Mouse (Mus musculus): ENCODE measurements around the gene Gm45062.

DNA sequence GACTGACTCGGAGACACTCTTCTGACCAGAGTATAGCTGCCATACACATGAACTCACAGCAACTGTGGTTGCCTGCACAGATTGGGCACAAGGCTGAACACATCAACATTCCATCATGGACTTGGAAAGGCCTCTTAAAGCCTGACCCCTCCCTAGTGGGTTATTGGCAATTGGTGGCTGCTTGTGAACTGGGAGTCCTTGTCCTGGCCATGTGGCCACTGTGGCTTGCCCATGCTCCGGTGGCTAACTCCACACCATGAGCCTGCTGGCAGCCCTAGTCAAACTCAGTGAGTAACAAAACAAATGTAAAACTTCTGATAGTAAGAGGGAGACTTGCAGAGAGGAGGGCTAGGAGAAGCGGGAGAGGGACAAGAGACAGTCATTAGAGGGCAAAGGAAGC is 212.9 kb downstream of the Gm45062 start:
- no peak for TF ChIP-seq CTCF (IDR thresholded peaks at IDR 0.05; ENCODE audit: borderline replicate concordance, extremely low read depth, insufficient read depth, insufficient read length)
- no peak for TF ChIP-seq POLR2A (IDR thresholded peaks at IDR 0.05; ENCODE audit: borderline replicate concordance, extremely low read depth, insufficient read depth, insufficient read length, poor library complexity, severe bottlenecking)

Data from brain, embryonic 14.5 days (tissue).